Mouse (Mus musculus): Measurements from ENCODE around the gene Zfp263. TPM values are rescaled to one million over a fixed set of nuclear protein-coding genes. Genes with fewer than 3 reads are reported as not detected.

The Zfp263 gene
- polyA plus RNA-seq, 1 experiment from 2014 or later: 61.1 TPM

GRCm38 (mm10) chr16:3745656-3746055 lies 1.8 kb downstream of the Zfp263 start:
- Histone ChIP-seq H3K4me1 (replicated peaks) (peaks cover 30% of the 10 kb centered on the region), H3K9me3 (peaks cover 25% of the 10 kb centered on the region), H3K36me3 (peaks cover 45% of the 10 kb centered on the region), H3K27me3 (no peaks in the 10 kb centered on the region), H3K9ac (replicated peaks) (no peak overlapping the region), H3K4me3 (replicated peaks) (peak overlapping the region; percentile 70), H3K27ac (no peak overlapping the region), H3K4me2 (replicated peaks) (peak overlapping the region; percentile 90)
- no peak for ATAC-seq
- 90% methylated on average over 4 of the region's 4 CpGs for WGBS

DNA sequence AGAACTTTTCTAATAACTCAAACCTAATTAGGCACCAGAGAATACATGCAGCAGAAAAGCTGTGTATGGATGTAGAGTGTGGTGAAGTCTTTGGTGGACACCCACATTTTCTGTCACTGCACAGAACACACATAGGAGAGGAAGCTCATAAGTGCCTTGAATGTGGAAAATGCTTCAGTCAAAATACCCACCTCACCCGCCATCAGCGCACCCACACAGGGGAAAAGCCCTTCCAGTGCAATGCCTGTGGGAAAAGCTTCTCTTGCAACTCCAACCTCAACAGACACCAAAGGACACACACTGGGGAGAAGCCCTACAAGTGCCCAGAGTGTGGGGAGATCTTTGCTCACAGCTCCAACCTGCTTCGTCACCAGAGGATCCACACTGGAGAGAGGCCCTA lies 5.1 kb downstream of the Zfp263 start:
- 98% methylated on average over 3 of the region's 3 CpGs for WGBS
- Histone ChIP-seq H3K27me3 (no peaks in the 10 kb centered on the region), H3K9me3 (peaks cover 25% of the 10 kb centered on the region), H3K36me3 (peaks cover 68% of the 10 kb centered on the region), H3K4me2 (replicated peaks) (no peak overlapping the region), H3K4me1 (replicated peaks) (peaks cover 25% of the 10 kb centered on the region), H3K9ac (replicated peaks) (no peak overlapping the region), H3K27ac (no peak overlapping the region), H3K4me3 (replicated peaks) (no peak overlapping the region)
- ATAC-seq: no peak

DNA sequence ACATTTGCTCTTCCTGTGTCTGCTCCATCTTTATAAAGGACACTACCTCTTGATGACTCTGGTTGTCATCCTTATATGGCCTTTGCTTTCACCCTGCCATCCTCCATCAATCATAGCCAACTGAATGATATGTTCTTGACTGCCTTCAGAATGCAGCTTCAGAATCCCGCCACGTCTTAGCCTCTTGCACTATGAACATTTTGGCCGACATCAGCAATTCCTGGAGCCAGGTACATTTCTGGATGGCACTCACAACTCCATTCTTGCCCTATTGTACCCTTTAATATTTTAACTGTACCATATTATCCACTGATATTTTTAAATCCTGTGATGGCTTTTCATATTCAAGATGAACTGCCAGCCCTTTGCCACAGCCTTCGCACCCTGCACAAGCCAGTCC lies 27.7 kb downstream of the Zfp263 start:
- Histone ChIP-seq H3K27me3 (no peaks in the 10 kb centered on the region), H3K4me1 (replicated peaks) (no peaks in the 10 kb centered on the region), H3K9me3 (no peaks in the 10 kb centered on the region), H3K36me3 (peaks cover 13% of the 10 kb centered on the region; the same call in 1 of the 2 replicates), H3K27ac (no peak overlapping the region), H3K4me2 (replicated peaks) (no peak overlapping the region), H3K9ac (replicated peaks) (no peak overlapping the region), H3K4me3 (replicated peaks) (no peak overlapping the region)
- WGBS: 97% methylated on average over 4 of the region's 4 CpGs
- ATAC-seq: no peak

- H3K4me3 ChIP-seq (replicated peaks): no peak overlapping the region
- no peak overlapping the region for H3K27ac ChIP-seq
- H3K4me1 ChIP-seq (replicated peaks): no peaks in the 10 kb centered on the region
- H3K4me2 ChIP-seq (replicated peaks): no peak overlapping the region
- H3K9me3 ChIP-seq: no peaks in the 10 kb centered on the region
- no peak overlapping the region for H3K9ac ChIP-seq (replicated peaks)
- peaks cover 6% of the 10 kb centered on the region; the same call in 1 of the 2 replicates for H3K36me3 ChIP-seq
- H3K27me3 ChIP-seq: no peaks in the 10 kb centered on the region
- ATAC-seq: no peak
- WGBS: 91% methylated on average over 3 of the region's 3 CpGs
Measured at GRCm38 (mm10) chr16:3776365-3776764, 32.5 kb downstream of the Zfp263 start.

GRCm38 (mm10) chr16:3777986-3778385 lies 34.1 kb downstream of the Zfp263 start:
- WGBS: 71% methylated on average over 3 of the region's 3 CpGs

DNA sequence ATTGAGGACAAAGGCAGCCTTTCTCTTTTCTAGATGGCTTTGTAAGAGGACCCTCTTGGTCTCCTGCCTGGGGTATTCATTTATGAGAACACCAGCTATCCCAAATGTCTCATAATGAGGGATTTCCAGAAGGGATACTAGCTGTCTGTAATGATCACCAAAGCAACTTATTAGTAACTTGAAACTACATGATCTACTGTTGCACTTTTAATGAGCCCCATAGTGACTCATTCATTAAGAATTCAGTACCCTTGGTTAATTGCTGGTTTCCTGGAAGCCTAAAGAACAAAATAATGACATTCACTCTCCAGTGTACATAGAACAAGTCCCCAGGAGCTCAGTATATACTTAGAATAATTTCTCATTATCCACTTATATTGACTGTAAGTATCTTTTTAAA lies 37.3 kb downstream of the Zfp263 start:
- Histone ChIP-seq H3K4me3 (replicated peaks) (no peak overlapping the region), H3K36me3 (no peaks in the 10 kb centered on the region), H3K27me3 (no peaks in the 10 kb centered on the region), H3K4me1 (replicated peaks) (no peaks in the 10 kb centered on the region), H3K9me3 (no peaks in the 10 kb centered on the region), H3K9ac (replicated peaks) (no peak overlapping the region), H3K27ac (no peak overlapping the region), H3K4me2 (replicated peaks) (no peak overlapping the region)
- no peak for ATAC-seq

More at GRCm38 (mm10) chr16:3777986-3778385, 34.1 kb downstream of the Zfp263 start:
- Histone ChIP-seq H3K4me2 (replicated peaks) (no peak overlapping the region), H3K27ac (no peak overlapping the region), H3K9me3 (no peaks in the 10 kb centered on the region), H3K27me3 (no peaks in the 10 kb centered on the region), H3K9ac (replicated peaks) (no peak overlapping the region), H3K4me1 (replicated peaks) (no peaks in the 10 kb centered on the region), H3K4me3 (replicated peaks) (no peak overlapping the region), H3K36me3 (no peaks in the 10 kb centered on the region)
- ATAC-seq: no peak

GRCm38 (mm10) chr16:3788394-3788793 lies 44.5 kb downstream of the Zfp263 start:
- Histone ChIP-seq H3K9me3 (no peaks in the 10 kb centered on the region), H3K9ac (replicated peaks) (no peak overlapping the region), H3K4me2 (replicated peaks) (no peak overlapping the region), H3K36me3 (no peaks in the 10 kb centered on the region), H3K4me3 (replicated peaks) (no peak overlapping the region), H3K27ac (no peak overlapping the region), H3K27me3 (no peaks in the 10 kb centered on the region), H3K4me1 (replicated peaks) (no peaks in the 10 kb centered on the region)
- no peak for ATAC-seq

Other genes starting within 250 kb of the Zfp263 start
- not detected in 2 replicates for gene Olfr161, start 153.1 kb upstream of the Zfp263 start, polyA plus RNA-seq (2015; fragmentation: Nextera tagmentation; extraction: Ambion mirVana)
- gene Mefv, start 26.0 kb upstream of the Zfp263 start, polyA plus RNA-seq (2015; fragmentation: Nextera tagmentation; extraction: Ambion mirVana): not detected in 2 replicates
- not detected in 2 replicates for gene Olfr15, start 86.8 kb downstream of the Zfp263 start, polyA plus RNA-seq (2015; fragmentation: Nextera tagmentation; extraction: Ambion mirVana)
- 2.2 TPM in 2 replicates for gene Zfp174, start 103.2 kb downstream of the Zfp263 start, polyA plus RNA-seq (2015; fragmentation: Nextera tagmentation; extraction: Ambion mirVana)
- 79.7 and 80.5 TPM in 2 replicates for gene Naa60, start 128.3 kb downstream of the Zfp263 start, polyA plus RNA-seq (2015; fragmentation: Nextera tagmentation; extraction: Ambion mirVana)
- gene Zfp597, start 140.5 kb downstream of the Zfp263 start, polyA plus RNA-seq (2015; fragmentation: Nextera tagmentation; extraction: Ambion mirVana): 15.2 and 17.5 TPM in 2 replicates
- 1.6 and 4.9 TPM in 2 replicates for gene Gm20695, start 140.6 kb downstream of the Zfp263 start, polyA plus RNA-seq (2015; fragmentation: Nextera tagmentation; extraction: Ambion mirVana)
- 11.1 and 12.2 TPM in 2 replicates for gene 1700037C18Rik, start 164.6 kb downstream of the Zfp263 start, polyA plus RNA-seq (2015; fragmentation: Nextera tagmentation; extraction: Ambion mirVana)
- gene Cluap1, start 164.7 kb downstream of the Zfp263 start, polyA plus RNA-seq (2015; fragmentation: Nextera tagmentation; extraction: Ambion mirVana): 33.2 and 33.4 TPM in 2 replicates
- 0.90 and 1.0 TPM in 2 replicates for gene Nlrc3, start 232.5 kb downstream of the Zfp263 start, polyA plus RNA-seq (2015; fragmentation: Nextera tagmentation; extraction: Ambion mirVana)

All from midbrain, embryonic 13.5 days (tissue).